Mouse (Mus musculus) intestine, embryonic 14.5 days (tissue): ENCODE data around the gene Paqr4. TPM values are rescaled to one million over a fixed set of nuclear protein-coding genes. Genes with fewer than 3 reads are reported as not detected.
"Not testable (repeated sequence)": the region's sequence is repeated elsewhere in the genome, so short reads cannot be mapped to it uniquely, and the experiment has no call there.

Experiments used
- ATAC-seq: fragments of 200-750 bp; cut with Nextera tagmentation; replicated peaks from 2 replicates; pipeline ENCODE4 v1.8.0; 2017; ENCODE audit warnings: low read depth, moderate number of reproducible peaks, moderate TSS enrichment, moderate library complexity; ENCODE audit not compliant: low FRiP score, low TSS enrichment
- DNase-seq: peaks from one replicate; pipeline ENCODE4 v3.0.0-alpha.2; 2018; ENCODE audit warnings: low spot score
- H3K27ac ChIP-seq: fragments of 300-500 bp; sonication (generic); 2 replicates; pipeline ENCODE4 v1.5.1; 2014; ENCODE audit warnings: low read depth, mild to moderate bottlenecking, control low read depth
- H3K27me3 ChIP-seq: fragments of 300-500 bp; sonication (generic); replicated peaks from 2 replicates; pipeline ENCODE4 v1.6.1; 2014; ENCODE audit warnings: low read length, control low read depth; ENCODE audit not compliant: control insufficient read depth, insufficient read depth
- H3K36me3 ChIP-seq: fragments of 300-500 bp; sonication (generic); 2 replicates; pipeline ENCODE4 v1.6.1; 2014; ENCODE audit warnings: low read length, control low read depth; ENCODE audit not compliant: control insufficient read depth, insufficient read depth
- H3K4me1 ChIP-seq: fragments of 300-500 bp; sonication (generic); replicated peaks from 2 replicates; pipeline ENCODE4 v1.6.1; 2014; ENCODE audit warnings: low read length, control low read depth, mixed read lengths; ENCODE audit not compliant: control insufficient read depth, insufficient read depth
- H3K4me2 ChIP-seq: fragments of 300-500 bp; sonication (generic); 2 replicates; pipeline ENCODE4 v1.6.1; 2014; ENCODE audit warnings: low read length
- H3K4me3 ChIP-seq: fragments of 300-500 bp; sonication (generic); 2 replicates; pipeline ENCODE4 v1.5.1; 2014; ENCODE audit warnings: low read depth, low read length, control low read depth, mixed read lengths
- H3K9ac ChIP-seq: fragments of 300-500 bp; sonication (generic); 2 replicates; pipeline ENCODE4 v1.6.1; 2014; ENCODE audit warnings: mild to moderate bottlenecking, low read length
- H3K9me3 ChIP-seq: fragments of 300-500 bp; sonication (generic); 2 replicates; pipeline ENCODE4 v1.6.1; 2016; ENCODE audit warnings: low read length, control low read depth; ENCODE audit not compliant: control insufficient read depth
- WGBS: fragments of 180-500 bp; shearing (Covaris S2); extraction: QIAGEN DNeasy Blood & Tissue Kit; methylation state at CpG from one replicate; pipeline ENCODE4 v1.1.7; 2014; 5-methylcytosine and 5-hydroxymethylcytosine counted together
- polyA plus RNA-seq: library from polyadenylated mRNA; unstranded; fragments of >200 nt; fragmentation: Nextera tagmentation; extraction: Ambion mirVana; gene quantifications from 2 replicates; pipeline ENCODE4 v1.2.1, GENCODE M21; 2014

Paqr4 gene
- polyA plus RNA-seq, 1 experiment from 2014 or later = 18.6 TPM

DNA sequence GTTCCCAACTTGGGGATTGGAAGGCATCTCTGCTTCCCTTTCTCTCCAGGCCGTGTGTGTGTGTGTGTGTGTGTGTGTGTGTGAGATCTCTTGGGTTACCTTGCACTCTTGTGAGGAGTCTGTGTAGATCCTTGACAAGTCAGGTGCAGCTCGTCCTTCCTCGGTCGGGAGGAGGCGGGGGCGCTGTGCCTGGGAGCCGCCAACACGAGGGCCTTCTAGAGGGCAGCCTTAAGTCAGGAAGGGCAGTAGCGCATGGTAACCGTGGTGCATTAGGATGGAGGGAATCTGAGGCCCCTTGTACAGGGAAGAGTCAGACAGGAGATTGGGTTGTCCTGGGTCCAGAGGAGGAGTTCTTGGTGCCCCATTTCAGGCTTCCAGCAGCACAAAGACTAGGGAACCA lies 35.5 kb upstream of the Paqr4 start:
- Histone ChIP-seq H3K9me3 (no peaks in the 10 kb centered on the region), H3K36me3 (no peaks in the 10 kb centered on the region), H3K4me2 (no peak overlapping the region), H3K27me3 (no peaks in the 10 kb centered on the region), H3K27ac (no peak overlapping the region), H3K4me3 (no peak overlapping the region), H3K9ac (no peak overlapping the region), H3K4me1 (no peaks in the 10 kb centered on the region)
- ATAC-seq (no peak), DNase-seq (no peak)
- 77% methylated on average over 10 of the region's 10 CpGs for WGBS

DNA sequence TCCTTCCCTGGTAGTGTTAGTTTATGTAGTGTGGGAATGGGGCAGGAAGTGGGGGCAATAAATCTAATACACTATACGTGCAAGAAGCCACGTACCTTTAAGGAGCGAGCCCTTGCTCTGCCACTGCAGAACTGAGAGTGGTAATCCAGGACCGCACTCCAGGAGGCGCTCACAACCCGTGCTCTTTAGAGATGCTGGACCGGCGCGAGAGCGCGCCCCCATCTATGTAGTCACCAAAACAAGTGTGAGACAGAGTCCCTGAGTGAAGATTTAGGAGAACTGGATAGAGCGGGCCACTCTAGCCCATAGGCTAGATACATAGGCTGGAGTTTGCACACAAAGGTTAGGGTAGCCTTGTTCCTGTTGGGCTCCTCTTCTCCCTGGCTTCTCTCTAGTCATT lies 33.4 kb upstream of the Paqr4 start:
- no peaks in the 10 kb centered on the region for H3K36me3 ChIP-seq
- ATAC-seq = peak; percentile 44; the same call in 1 of the 2 replicates
- peak; percentile 87 for DNase-seq

DNA sequence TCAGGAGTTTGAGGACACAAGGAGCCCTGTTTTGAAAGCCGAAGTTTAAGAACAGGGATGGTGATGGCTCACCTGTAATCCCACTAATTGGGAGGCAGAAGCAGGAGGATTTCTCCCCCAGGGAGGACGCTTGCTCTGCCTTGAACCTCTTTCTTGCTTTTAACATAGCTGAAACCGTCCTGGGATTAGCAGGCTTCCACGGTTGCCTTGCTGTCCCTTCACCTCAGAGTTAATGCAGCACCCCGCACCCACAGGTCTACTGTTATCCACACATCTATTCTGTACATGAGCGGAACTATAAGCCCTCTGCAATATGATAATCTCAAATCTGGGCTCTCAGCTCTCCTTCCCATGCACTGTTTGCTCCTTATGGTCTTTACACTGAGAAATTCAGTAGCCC lies 33.0 kb upstream of the Paqr4 start:
- ATAC-seq = no peak
- H3K4me1 ChIP-seq = 0 out of 2 replicates have a peak, but pooled peaks cover 7% of the 10 kb centered on the region
- H3K9me3 ChIP-seq = no peaks in the 10 kb centered on the region
- H3K4me3 ChIP-seq = no peak overlapping the region
- H3K9ac ChIP-seq = no peak overlapping the region
- H3K4me2 ChIP-seq = no peak overlapping the region
- no peaks in the 10 kb centered on the region for H3K27me3 ChIP-seq
- no peak overlapping the region for H3K27ac ChIP-seq
- 63% methylated on average over 6 of the region's 6 CpGs for WGBS
- H3K36me3 ChIP-seq = no peaks in the 10 kb centered on the region
- no peak for DNase-seq

More for the DNA sequence above, 33.4 kb upstream of the Paqr4 start:
- Histone ChIP-seq H3K4me3 (no peak overlapping the region), H3K9me3 (no peaks in the 10 kb centered on the region), H3K9ac (no peak overlapping the region), H3K27ac (no peak overlapping the region), H3K27me3 (no peaks in the 10 kb centered on the region), H3K4me1 (0 out of 2 replicates have a peak, but pooled peaks cover 7% of the 10 kb centered on the region), H3K4me2 (no peak overlapping the region)
- WGBS = 3% methylated on average over 12 of the region's 12 CpGs

DNA sequence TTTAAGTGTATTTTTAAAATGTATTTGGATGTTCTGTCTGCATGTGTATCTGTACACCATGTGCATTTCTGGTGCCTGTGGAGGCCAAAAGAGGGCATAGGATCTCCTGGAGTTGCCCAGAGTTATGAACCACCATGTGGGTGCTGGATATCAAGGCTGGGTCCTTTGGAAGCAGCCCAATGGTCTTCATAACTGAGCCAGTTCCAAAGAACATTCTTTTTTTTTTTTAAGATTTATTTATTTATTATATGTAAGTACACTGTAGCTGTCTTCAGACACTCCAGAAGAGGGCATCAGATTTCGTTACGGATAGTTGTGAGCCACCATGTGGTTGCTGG lies 31.5 kb upstream of the Paqr4 start:
- not testable (repeated sequence) for H3K9me3 ChIP-seq, H3K27ac ChIP-seq, DNase-seq, H3K4me3 ChIP-seq, ATAC-seq, H3K27me3 ChIP-seq, H3K4me2 ChIP-seq, H3K36me3 ChIP-seq, H3K9ac ChIP-seq, H3K4me1 ChIP-seq
- 73% methylated on average over 2 of the region's 2 CpGs for whole genome bisulfite sequencing

DNA sequence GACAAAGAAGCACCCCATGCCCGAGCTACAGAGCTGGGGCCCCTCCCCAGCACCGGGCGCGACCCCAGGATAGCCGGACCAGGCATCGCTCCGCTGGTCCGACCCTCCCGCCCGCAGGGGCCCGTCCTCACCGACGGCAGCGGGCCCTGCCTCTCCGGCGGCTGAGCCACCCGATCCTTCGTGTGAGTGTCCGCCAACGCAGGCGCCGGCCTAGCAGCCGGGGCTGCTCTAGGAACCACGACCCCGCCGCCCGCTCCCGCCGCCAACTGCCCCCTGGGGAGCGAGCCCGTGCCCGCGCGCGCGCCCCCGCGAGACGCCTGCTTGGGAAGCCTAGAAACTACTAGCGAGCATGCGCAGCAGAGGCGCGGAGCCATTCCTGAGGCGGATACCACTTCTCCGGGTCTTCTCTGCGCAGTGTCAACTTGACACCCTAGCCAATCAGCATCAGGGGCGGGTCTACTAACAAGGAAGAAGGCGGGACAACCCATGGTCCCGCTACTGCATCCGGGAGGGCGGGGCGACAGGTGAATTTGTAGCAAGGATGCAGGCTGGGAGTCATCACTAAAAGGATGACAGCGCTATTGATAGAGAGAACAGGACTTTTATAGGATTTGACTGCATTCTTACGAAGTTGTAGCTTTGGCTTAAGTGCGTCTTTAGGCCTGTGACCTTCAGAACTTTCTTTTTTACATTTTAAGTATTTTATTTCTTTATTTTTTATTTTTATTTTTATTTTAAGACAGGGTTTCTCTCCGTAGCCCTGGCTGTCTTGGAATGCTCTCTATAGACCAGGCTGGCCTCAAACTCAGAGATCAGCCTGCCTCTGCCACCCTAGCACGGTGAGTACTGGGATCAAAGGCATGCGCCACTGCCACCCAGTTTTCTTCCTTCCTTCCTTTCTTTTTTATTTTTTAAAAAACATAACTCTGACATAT lies 30.9 kb upstream of the Paqr4 start, which contains the start of gene Flywch1:
Flywch1 (minus strand) TSS at position 319 of the 935 bp plus-strand sequence.
- H3K27ac ChIP-seq = 0 out of 2 replicates have a peak within 1 kb of the TSS, but pooled peaks have one; percentile 12
- peak; percentile 99 for ATAC-seq
- peak; percentile 100 for DNase-seq
- H3K9ac ChIP-seq = peak within 1 kb of the TSS; percentile 93
- H3K4me2 ChIP-seq = peak within 1 kb of the TSS; percentile 77
- no peaks in the 10 kb centered on the region for H3K9me3 ChIP-seq
- peak within 1 kb of the TSS; percentile 90 for H3K4me3 ChIP-seq
- H3K4me1 ChIP-seq = 0 out of 2 replicates have a peak, but pooled peaks cover 7% of the 10 kb centered on the region
- 4% methylated on average over 50 of the region's 58 CpGs for WGBS
- H3K36me3 ChIP-seq = no peaks in the 10 kb centered on the region
- H3K27me3 ChIP-seq = no peaks in the 10 kb centered on the region

DNA sequence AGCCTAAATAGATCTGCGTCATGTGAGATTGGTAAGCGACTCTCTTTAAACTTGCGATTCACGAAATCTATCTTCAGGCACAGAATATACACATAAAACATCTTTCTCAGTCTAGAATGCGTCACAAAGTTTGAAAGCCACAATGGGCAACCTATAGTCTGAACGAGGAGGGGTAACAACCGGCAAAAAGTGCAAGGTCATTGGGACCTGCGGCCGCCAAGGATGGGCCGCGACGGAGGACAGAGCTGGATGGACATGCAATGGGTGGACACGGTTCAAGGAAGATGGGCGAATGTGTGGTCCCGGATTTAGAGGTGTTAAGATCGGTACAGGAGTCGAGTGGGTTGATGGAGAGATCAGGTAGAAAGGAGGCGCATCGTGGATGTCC lies 30.2 kb upstream of the Paqr4 start:
- no peak for DNase-seq
- Histone ChIP-seq H3K27ac (0 out of 2 replicates have a peak overlapping the region, but pooled peaks have one; percentile 12), H3K4me2 (peak overlapping the region; percentile 77), H3K27me3 (no peaks in the 10 kb centered on the region), H3K36me3 (no peaks in the 10 kb centered on the region), H3K9me3 (no peaks in the 10 kb centered on the region), H3K9ac (peak overlapping the region; percentile 93), H3K4me3 (peak overlapping the region; percentile 90), H3K4me1 (0 out of 2 replicates have a peak, but pooled peaks cover 7% of the 10 kb centered on the region)
- ATAC-seq = peak; percentile 25
- 1% methylated on average over 19 of the region's 19 CpGs for WGBS

DNA sequence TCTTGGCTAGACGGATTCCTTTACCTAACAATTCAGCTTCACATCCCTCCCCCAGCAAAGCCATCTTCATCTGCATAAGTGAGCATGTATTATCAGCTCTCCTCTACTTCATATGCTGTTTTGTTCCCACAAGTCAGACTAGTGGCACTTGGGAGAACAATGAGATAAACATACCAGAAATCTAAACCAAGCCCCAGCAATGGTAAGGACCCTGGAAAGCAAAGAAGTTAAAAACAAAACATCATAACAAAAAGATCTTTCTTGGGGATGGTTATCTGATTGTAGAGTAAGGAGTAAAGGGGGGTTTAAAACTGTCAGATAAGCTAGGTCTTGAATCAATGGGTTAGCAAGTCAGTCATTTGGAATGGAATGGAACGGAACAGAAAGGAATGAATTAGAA lies 29.8 kb upstream of the Paqr4 start:
- 0 out of 2 replicates have a peak, but pooled peaks cover 7% of the 10 kb centered on the region for H3K4me1 ChIP-seq
- no peaks in the 10 kb centered on the region for H3K9me3 ChIP-seq
- peak overlapping the region; percentile 93 for H3K9ac ChIP-seq
- ATAC-seq = no peak
- H3K27ac ChIP-seq = no peak overlapping the region
- 26% methylated on average over 2 of the region's 2 CpGs for WGBS
- no peaks in the 10 kb centered on the region for H3K36me3 ChIP-seq
- no peak for DNase-seq
- peak overlapping the region; percentile 77 for H3K4me2 ChIP-seq
- no peaks in the 10 kb centered on the region for H3K27me3 ChIP-seq
- H3K4me3 ChIP-seq = peak overlapping the region; percentile 90

DNA sequence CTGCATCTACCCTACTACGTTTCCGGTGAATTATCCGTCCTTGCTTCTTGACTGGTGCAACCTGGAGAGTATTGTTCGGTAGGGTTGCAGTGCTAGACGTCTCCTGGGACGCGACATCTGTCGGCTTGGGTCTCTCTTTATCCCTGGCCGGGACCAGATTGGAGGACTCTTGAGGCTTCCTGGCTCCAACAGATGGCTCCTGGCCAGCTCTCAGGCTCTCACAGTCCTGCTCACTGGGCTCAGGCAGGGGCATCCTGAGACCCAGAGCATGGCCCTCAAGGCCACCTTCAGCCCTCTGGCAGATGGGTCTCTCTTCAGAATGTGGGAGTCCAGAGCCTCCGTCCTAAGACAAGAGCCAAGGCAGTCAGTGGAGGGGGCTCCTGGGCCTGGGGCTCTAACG lies 22.3 kb upstream of the Paqr4 start:
- peaks cover 46% of the 10 kb centered on the region for H3K36me3 ChIP-seq
- ATAC-seq (no peak), DNase-seq (no peak)
- H3K9ac ChIP-seq = no peak overlapping the region
- H3K4me1 ChIP-seq = no peaks in the 10 kb centered on the region
- no peak overlapping the region for H3K27ac ChIP-seq
- H3K9me3 ChIP-seq = no peaks in the 10 kb centered on the region
- H3K27me3 ChIP-seq = no peaks in the 10 kb centered on the region
- 96% methylated on average over 11 of the region's 11 CpGs for WGBS
- H3K4me3 ChIP-seq = no peak overlapping the region
- no peak overlapping the region for H3K4me2 ChIP-seq
